Mouse (Mus musculus) hindbrain, embryonic 14.5 days (tissue): Measurements from ENCODE around the gene Nrarp. TPM values are rescaled to one million over a fixed set of nuclear protein-coding genes. Genes with fewer than 3 reads are reported as not detected.

ENCODE experiments used
- ATAC-seq: fragments of 200-750 bp; cut with Nextera tagmentation; 2 replicates; pipeline ENCODE4 v1.8.0; 2017; ENCODE audit warnings: moderate number of reproducible peaks, mild to moderate bottlenecking, moderate TSS enrichment, moderate library complexity; ENCODE audit not compliant: low FRiP score
- DNase-seq: peaks from one replicate; pipeline ENCODE4 v3.0.0-alpha.2; 2015; ENCODE audit warnings: low spot score
- H3K27ac ChIP-seq: fragments of 300-500 bp; sonication (generic); 2 replicates; pipeline ENCODE4 v1.5.1; 2014; ENCODE audit warnings: mild to moderate bottlenecking, moderate library complexity
- H3K27me3 ChIP-seq: fragments of 300-500 bp; sonication (generic); 2 replicates; pipeline ENCODE4 v1.6.1; 2014; ENCODE audit warnings: mild to moderate bottlenecking, low read length, mixed read lengths; ENCODE audit not compliant: control insufficient read depth, insufficient read depth
- H3K36me3 ChIP-seq: fragments of 300-500 bp; sonication (generic); replicated peaks from 2 replicates; pipeline ENCODE4 v1.6.1; 2014; ENCODE audit not compliant: control insufficient read depth, insufficient read depth
- H3K4me1 ChIP-seq: fragments of 300-500 bp; sonication (generic); replicated peaks from 2 replicates; pipeline ENCODE4 v1.6.1; 2014; ENCODE audit warnings: antibody characterized with exemption, low read length, mixed read lengths; ENCODE audit not compliant: control insufficient read depth, insufficient read depth
- H3K4me2 ChIP-seq: fragments of 300-500 bp; sonication (generic); replicated peaks from 2 replicates; pipeline ENCODE4 v1.6.1; 2014; ENCODE audit warnings: mild to moderate bottlenecking, moderate library complexity
- H3K4me3 ChIP-seq: fragments of 300-500 bp; sonication (generic); replicated peaks from 2 replicates; pipeline ENCODE4 v1.5.1; 2014; ENCODE audit warnings: mild to moderate bottlenecking, low read length
- H3K9ac ChIP-seq: fragments of 300-500 bp; sonication (generic); 2 replicates; pipeline ENCODE4 v1.6.1; 2014
- H3K9me3 ChIP-seq: fragments of 300-500 bp; sonication (generic); 2 replicates; pipeline ENCODE4 v1.6.1; 2016; ENCODE audit warnings: low read length; ENCODE audit not compliant: control insufficient read depth
- WGBS: fragments of 180-500 bp; shearing (Covaris S2); extraction: QIAGEN DNeasy Blood & Tissue Kit; methylation state at CpG from one replicate; pipeline ENCODE4 v1.1.7; 2014; 5-methylcytosine and 5-hydroxymethylcytosine counted together
- polyA plus RNA-seq: library from polyadenylated mRNA; unstranded; fragments of >200 nt; fragmentation: Nextera tagmentation; extraction: Ambion mirVana; gene quantifications from 2 replicates; pipeline ENCODE4 v1.2.1, GENCODE M21; 2014

Nrarp gene
- polyA plus RNA-seq, 1 experiment from 2014 or later = 15.6 TPM

- Histone ChIP-seq H3K9me3 (no peaks in the 10 kb centered on the region), H3K36me3 (no peaks in the 10 kb centered on the region), H3K4me3 (no peak overlapping the region), H3K4me1 (peaks cover 5% of the 10 kb centered on the region; the same call in 1 of the 2 replicates), H3K27ac (no peak overlapping the region), H3K4me2 (no peak overlapping the region), H3K27me3 (no peaks in the 10 kb centered on the region), H3K9ac (no peak overlapping the region)
- DNase-seq (no peak), ATAC-seq (no peak)
- 80% methylated on average over 6 of the region's 6 CpGs for WGBS
These were observed 7.3 kb downstream of the Nrarp start for GRCm38 (mm10) chr2:25187841-25188240.

GRCm38 (mm10) chr2:25193330-25193770, 12.8 kb downstream of the Nrarp start:
- Histone ChIP-seq H3K27me3 (peaks cover 25% of the 10 kb centered on the region), H3K9me3 (no peaks in the 10 kb centered on the region), H3K27ac (no peak overlapping the region), H3K4me2 (no peak overlapping the region), H3K36me3 (peaks cover 5% of the 10 kb centered on the region; the same call in 1 of the 2 replicates), H3K9ac (no peak overlapping the region), H3K4me1 (no peaks in the 10 kb centered on the region), H3K4me3 (no peak overlapping the region)
- WGBS = 2% methylated on average over 6 of the region's 6 CpGs
- peak; percentile 90 for DNase-seq
- ATAC-seq = peak; percentile 76

GRCm38 (mm10) chr2:25194006-25194405, 13.4 kb downstream of the Nrarp start:
- Histone ChIP-seq H3K9me3 (no peaks in the 10 kb centered on the region), H3K27me3 (peaks cover 25% of the 10 kb centered on the region), H3K4me1 (no peaks in the 10 kb centered on the region), H3K27ac (no peak overlapping the region), H3K4me3 (no peak overlapping the region), H3K9ac (no peak overlapping the region), H3K36me3 (peaks cover 11% of the 10 kb centered on the region), H3K4me2 (no peak overlapping the region)
- 0 out of 2 replicates have a peak, but pooled peaks have one; percentile 18 for ATAC-seq
- DNase-seq = no peak
- 78% methylated on average over 5 of the region's 5 CpGs for WGBS

- Histone ChIP-seq H3K4me1 (no peaks in the 10 kb centered on the region), H3K4me3 (no peak overlapping the region), H3K36me3 (peaks cover 18% of the 10 kb centered on the region), H3K27me3 (peaks cover 25% of the 10 kb centered on the region), H3K9ac (no peak overlapping the region), H3K4me2 (no peak overlapping the region), H3K27ac (no peak overlapping the region), H3K9me3 (no peaks in the 10 kb centered on the region)
- ATAC-seq (no peak), DNase-seq (no peak)
- WGBS = 81% methylated on average over 17 of the region's 17 CpGs
These were observed 14.1 kb downstream of the Nrarp start for GRCm38 (mm10) chr2:25194486-25195171.

GRCm38 (mm10) chr2:25195211-25196156, 14.9 kb downstream of the Nrarp start:
- DNase-seq (no peak), ATAC-seq (no peak)
- H3K36me3 ChIP-seq = peaks cover 26% of the 10 kb centered on the region
- no peaks in the 10 kb centered on the region for H3K4me1 ChIP-seq
- WGBS = 22% methylated on average over 55 of the region's 55 CpGs
- no peaks in the 10 kb centered on the region for H3K9me3 ChIP-seq
- no peak overlapping the region for H3K9ac ChIP-seq
- peak overlapping the region; percentile 25 for H3K4me2 ChIP-seq
- no peak overlapping the region for H3K27ac ChIP-seq
- peaks cover 25% of the 10 kb centered on the region for H3K27me3 ChIP-seq
- H3K4me3 ChIP-seq = no peak overlapping the region; the same call in 1 of the 2 replicates

- DNase-seq (no peak), ATAC-seq (no peak)
- peaks cover 25% of the 10 kb centered on the region for H3K27me3 ChIP-seq
- no peaks in the 10 kb centered on the region for H3K4me1 ChIP-seq
- WGBS = 18% methylated on average over 8 of the region's 8 CpGs
- H3K4me2 ChIP-seq = peak within 1 kb of the TSS; percentile 25
- H3K27ac ChIP-seq = no peak within 1 kb of the TSS
- H3K4me3 ChIP-seq = no peak within 1 kb of the TSS; the same call in 1 of the 2 replicates
- H3K9me3 ChIP-seq = no peaks in the 10 kb centered on the region
- no peak within 1 kb of the TSS for H3K9ac ChIP-seq
- H3K36me3 ChIP-seq = peaks cover 35% of the 10 kb centered on the region
These were observed 15.8 kb downstream of the Nrarp start, which contains the start of gene Tor4a for GRCm38 (mm10) chr2:25196172-25196954. Tor4a (minus strand) TSS chr2:25196886.

- 30% methylated on average over 2 of the region's 2 CpGs for WGBS
- ATAC-seq (no peak), DNase-seq (no peak)
- no peaks in the 10 kb centered on the region for H3K9me3 ChIP-seq
- H3K36me3 ChIP-seq = peaks cover 43% of the 10 kb centered on the region
- H3K9ac ChIP-seq = no peak overlapping the region
- no peaks in the 10 kb centered on the region for H3K4me1 ChIP-seq
- H3K4me2 ChIP-seq = 0 out of 2 replicates have a peak overlapping the region, but pooled peaks have one; percentile 4
- H3K27ac ChIP-seq = no peak overlapping the region
- H3K27me3 ChIP-seq = peaks cover 25% of the 10 kb centered on the region
- no peak overlapping the region for H3K4me3 ChIP-seq
These were observed 16.6 kb downstream of the Nrarp start for GRCm38 (mm10) chr2:25197191-25197590.

GRCm38 (mm10) chr2:25197946-25198345, 17.4 kb downstream of the Nrarp start:
- no peak overlapping the region for H3K4me2 ChIP-seq
- peaks cover 51% of the 10 kb centered on the region for H3K36me3 ChIP-seq
- H3K4me1 ChIP-seq = no peaks in the 10 kb centered on the region
- no peak overlapping the region for H3K27ac ChIP-seq
- peaks cover 25% of the 10 kb centered on the region for H3K27me3 ChIP-seq
- H3K9ac ChIP-seq = no peak overlapping the region
- no peak overlapping the region for H3K4me3 ChIP-seq
- DNase-seq (no peak), ATAC-seq (no peak)
- H3K9me3 ChIP-seq = no peaks in the 10 kb centered on the region
